Mouse (Mus musculus) lung, postnatal 0 days (tissue): ENCODE data around the gene Jdp2. TPM values are rescaled to one million over a fixed set of nuclear protein-coding genes. Genes with fewer than 3 reads are reported as not detected.

Experiments used
- ATAC-seq: fragments of 200-750 bp; cut with Nextera tagmentation; 2 replicates; pipeline ENCODE4 v1.8.0; 2017; ENCODE audit warnings: moderate library complexity
- DNase-seq: peaks from one replicate; pipeline ENCODE4 v3.0.0-alpha.2; 2016; ENCODE audit warnings: low spot score
- H3K27ac ChIP-seq: fragments of 300-500 bp; sonication (generic); 2 replicates; pipeline ENCODE4 v1.5.1; 2014; ENCODE audit warnings: antibody characterized with exemption, mild to moderate bottlenecking, low read length, mixed read lengths
- H3K27me3 ChIP-seq: fragments of 300-500 bp; sonication (generic); replicated peaks from 2 replicates; pipeline ENCODE4 v1.6.1; 2014; ENCODE audit warnings: low read length, mixed read lengths; ENCODE audit not compliant: insufficient read depth
- H3K36me3 ChIP-seq: fragments of 300-500 bp; sonication (generic); 2 replicates; pipeline ENCODE4 v1.6.1; 2014; ENCODE audit warnings: low read length, mixed read lengths; ENCODE audit not compliant: insufficient read depth
- H3K4me1 ChIP-seq: fragments of 300-500 bp; sonication (generic); 2 replicates; pipeline ENCODE4 v1.6.1; 2014; ENCODE audit warnings: antibody characterized with exemption, low read depth, low read length, mixed read lengths; ENCODE audit not compliant: insufficient read depth
- H3K4me2 ChIP-seq: fragments of 300-500 bp; sonication (generic); replicated peaks from 2 replicates; pipeline ENCODE4 v1.6.1; 2014; ENCODE audit warnings: low read depth, mild to moderate bottlenecking, low read length, moderate library complexity, mixed read lengths
- H3K4me3 ChIP-seq: fragments of 300-500 bp; sonication (generic); 2 replicates; pipeline ENCODE4 v1.5.1; 2014; ENCODE audit warnings: low read depth, low read length
- H3K9ac ChIP-seq: fragments of 300-500 bp; sonication (generic); replicated peaks from 2 replicates; pipeline ENCODE4 v1.6.1; 2014; ENCODE audit warnings: low read depth, mild to moderate bottlenecking
- H3K9me3 ChIP-seq: fragments of 300-500 bp; sonication (generic); 2 replicates; pipeline ENCODE4 v1.6.1; 2016; ENCODE audit warnings: low read length, mixed read lengths
- CTCF ChIP-seq: IDR thresholded peaks from 2 replicates; pipeline ENCODE4 v1.5.1; 2016; ENCODE audit warnings: antibody characterized with exemption, mild to moderate bottlenecking
- EP300 ChIP-seq: IDR thresholded peaks from 2 replicates; pipeline ENCODE4 v1.6.1; 2016; ENCODE audit warnings: antibody characterized with exemption, mild to moderate bottlenecking, control low read depth
- WGBS: fragments of 180-500 bp; shearing (Covaris S2); extraction: QIAGEN DNeasy Blood & Tissue Kit; methylation state at CpG from one replicate; pipeline ENCODE4 v1.1.7; 2014; 5-methylcytosine and 5-hydroxymethylcytosine counted together
- polyA plus RNA-seq: library from polyadenylated mRNA; unstranded; fragments of >200 nt; fragmentation: Nextera tagmentation; extraction: Ambion mirVana; gene quantifications from 2 replicates; pipeline ENCODE4 v1.2.1, GENCODE M21; 2015

Jdp2 gene
- polyA plus RNA-seq: 1.2 and 1.4 TPM in 2 replicates

DNA sequence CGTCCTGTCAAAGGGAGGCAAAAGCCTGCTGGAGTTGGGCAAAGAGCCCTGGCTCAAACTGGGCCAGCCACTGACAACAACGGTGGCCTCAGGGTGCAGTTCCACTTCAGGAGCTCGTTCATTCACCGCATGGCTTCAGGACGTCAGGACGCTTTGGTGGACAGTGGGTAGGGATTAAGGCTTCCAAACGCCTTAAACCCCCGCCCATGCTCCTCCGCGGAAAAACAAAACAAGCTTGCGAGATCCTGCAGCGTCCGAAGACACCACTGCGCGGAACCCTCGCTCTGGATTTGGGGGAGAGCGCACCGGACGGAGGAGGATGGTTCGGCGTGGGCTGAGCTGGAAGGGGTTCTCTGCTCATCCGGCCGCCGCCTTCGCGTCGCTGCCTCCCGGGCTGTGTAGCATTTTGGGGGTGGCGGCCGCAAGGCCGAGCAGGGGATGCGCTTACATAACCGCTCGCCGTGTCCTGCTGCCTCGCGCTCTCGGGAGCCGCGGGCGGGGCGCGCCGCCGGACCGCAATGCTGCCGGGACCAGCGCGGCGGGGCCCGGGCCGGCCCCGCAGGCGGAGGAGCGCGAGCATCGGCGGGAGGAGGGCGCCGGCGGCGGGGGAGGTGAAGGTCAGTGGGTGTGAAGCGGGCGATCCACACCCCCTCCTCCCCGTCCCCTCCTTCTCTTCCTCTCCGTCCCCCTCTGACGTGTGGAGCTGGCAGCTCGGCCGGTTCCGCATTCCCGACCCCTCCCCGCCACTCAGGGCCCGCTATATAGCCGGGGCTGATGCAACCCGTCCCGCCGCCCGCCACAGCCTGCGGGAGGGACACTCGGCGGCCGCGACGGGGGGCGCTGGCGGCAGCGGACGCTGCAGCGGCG lies at the start of gene Jdp2:
Gene Jdp2 (plus strand): TSS at position 417 of the 867 bp plus-strand sequence.
- Histone ChIP-seq H3K4me1 (peaks cover 15% of the 10 kb centered on the region), H3K27ac (peak within 1 kb of the TSS; percentile 96), H3K9ac (peak within 1 kb of the TSS; percentile 96), H3K4me2 (peak within 1 kb of the TSS; percentile 92), H3K27me3 (no peaks in the 10 kb centered on the region), H3K4me3 (peak within 1 kb of the TSS; percentile 93), H3K9me3 (no peaks in the 10 kb centered on the region), H3K36me3 (no peaks in the 10 kb centered on the region)
- DNase-seq (peak; percentile 98), ATAC-seq (peak; percentile 96)
- peak; percentile 26; the same call in 1 of the 2 replicates for TF ChIP-seq EP300
- TF ChIP-seq CTCF: peak; percentile 54
- under 1% methylated on average over 50 of the region's 90 CpGs for WGBS

DNA sequence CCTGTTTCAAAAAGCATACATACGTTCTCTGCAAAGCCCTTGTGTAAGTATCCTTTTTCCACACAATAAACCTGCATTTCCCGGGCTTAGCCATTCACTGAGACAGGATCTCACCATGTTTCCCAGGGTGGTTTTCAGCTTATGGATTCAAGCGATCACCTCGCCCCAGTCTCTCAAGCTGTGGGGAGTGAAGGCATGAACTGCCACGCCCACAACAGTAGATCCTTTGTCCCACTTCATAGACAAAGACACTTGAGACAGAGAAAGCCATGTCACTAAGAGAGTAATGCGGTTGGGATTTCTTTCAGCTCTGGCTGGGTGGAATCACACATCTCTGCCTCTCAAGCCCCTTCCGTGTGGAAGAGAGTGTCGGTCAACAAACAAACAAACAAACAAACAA lies 49.2 kb upstream of the Jdp2 start:
- no peaks in the 10 kb centered on the region for H3K27me3 ChIP-seq
- WGBS: 78% methylated on average over 8 of the region's 8 CpGs
- H3K4me1 ChIP-seq: 0 out of 2 replicates have a peak, but pooled peaks cover 3% of the 10 kb centered on the region
- no peak overlapping the region for H3K4me3 ChIP-seq
- DNase-seq (no peak), ATAC-seq (no peak)
- no peaks in the 10 kb centered on the region for H3K36me3 ChIP-seq
- TF ChIP-seq CTCF (no peak), EP300 (no peak)
- H3K27ac ChIP-seq: no peak overlapping the region
- H3K4me2 ChIP-seq: no peak overlapping the region
- no peak overlapping the region for H3K9ac ChIP-seq
- H3K9me3 ChIP-seq: no peaks in the 10 kb centered on the region

DNA sequence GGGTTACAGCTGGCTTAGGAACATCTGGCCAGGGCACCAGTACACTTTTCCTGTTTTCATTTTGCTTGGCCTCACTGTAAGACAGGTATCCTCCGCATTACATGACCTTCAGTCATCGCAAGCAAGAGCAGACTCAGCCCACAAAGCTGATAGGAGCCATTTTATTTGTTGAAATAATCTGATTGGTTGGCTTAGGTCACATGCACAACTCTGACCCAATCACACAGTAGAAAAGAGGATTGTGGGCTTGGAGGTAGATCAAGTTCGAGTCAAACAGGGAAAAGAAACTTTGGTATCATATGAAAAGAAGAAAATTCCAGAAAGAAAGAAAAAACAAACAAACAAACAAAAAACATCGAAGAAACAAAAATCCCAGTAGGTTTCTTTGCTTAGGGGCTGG lies 48.4 kb upstream of the Jdp2 start:
- no peaks in the 10 kb centered on the region for H3K9me3 ChIP-seq
- WGBS: 87% methylated on average over 4 of the region's 4 CpGs
- DNase-seq (no peak), ATAC-seq (no peak)
- TF ChIP-seq CTCF: no peak
- no peak for TF ChIP-seq EP300
- no peak overlapping the region for H3K9ac ChIP-seq
- no peak overlapping the region for H3K4me3 ChIP-seq
- no peaks in the 10 kb centered on the region for H3K27me3 ChIP-seq
- H3K4me2 ChIP-seq: no peak overlapping the region
- H3K36me3 ChIP-seq: no peaks in the 10 kb centered on the region
- H3K4me1 ChIP-seq: 0 out of 2 replicates have a peak, but pooled peaks cover 3% of the 10 kb centered on the region
- H3K27ac ChIP-seq: no peak overlapping the region

DNA sequence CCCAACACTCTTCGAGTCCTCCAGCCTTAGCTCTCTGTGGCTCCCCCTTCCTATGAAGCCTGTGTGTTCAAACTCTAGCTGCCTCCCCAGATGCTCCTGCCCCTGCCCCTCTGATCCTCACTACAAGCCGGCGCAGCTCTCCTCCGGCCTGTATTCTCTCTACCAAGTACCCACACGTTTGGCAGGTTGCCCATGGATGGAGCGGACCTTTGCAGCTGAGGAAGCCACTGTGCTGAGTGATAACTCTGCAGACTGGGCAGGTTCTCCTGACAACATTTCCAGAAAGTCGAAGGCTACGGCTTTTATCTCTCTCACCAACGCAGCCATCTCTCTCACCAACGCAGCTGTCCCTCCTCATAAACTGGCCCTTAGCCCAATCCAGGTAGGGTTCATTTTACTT lies 39.5 kb upstream of the Jdp2 start:
- Histone ChIP-seq H3K9me3 (no peaks in the 10 kb centered on the region), H3K27ac (no peak overlapping the region), H3K4me2 (no peak overlapping the region), H3K9ac (no peak overlapping the region), H3K27me3 (no peaks in the 10 kb centered on the region), H3K36me3 (no peaks in the 10 kb centered on the region), H3K4me1 (no peaks in the 10 kb centered on the region), H3K4me3 (no peak overlapping the region)
- 58% methylated on average over 10 of the region's 10 CpGs for WGBS
- TF ChIP-seq EP300 (no peak), CTCF (no peak)
- ATAC-seq: no peak
- DNase-seq: peak; percentile 34

DNA sequence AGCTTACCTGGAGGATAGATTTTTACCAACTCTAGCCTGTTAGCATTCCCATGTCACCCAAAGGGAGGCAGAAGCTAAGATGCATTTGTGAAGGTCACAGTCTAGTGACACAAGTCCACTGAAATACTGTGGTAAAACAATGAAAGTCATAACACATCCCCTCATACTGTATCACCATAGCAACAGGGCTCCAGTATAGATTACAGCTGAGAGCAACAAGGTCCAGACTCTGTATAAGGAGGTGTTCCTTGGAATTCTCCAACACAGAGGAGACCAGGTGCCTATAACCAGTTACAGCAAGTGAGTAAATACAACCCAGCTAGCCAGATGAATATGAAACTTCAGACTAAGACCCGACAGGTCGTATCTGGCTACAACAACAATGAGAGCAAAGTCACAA lies 33.4 kb upstream of the Jdp2 start:
- no peak for ATAC-seq
- no peaks in the 10 kb centered on the region for H3K36me3 ChIP-seq
- H3K9ac ChIP-seq: no peak overlapping the region
- 75% methylated on average over 2 of the region's 2 CpGs for WGBS
- peaks cover 5% of the 10 kb centered on the region; the same call in 1 of the 2 replicates for H3K4me1 ChIP-seq
- no peak overlapping the region for H3K4me2 ChIP-seq
- H3K9me3 ChIP-seq: no peaks in the 10 kb centered on the region
- TF ChIP-seq EP300 (no peak), CTCF (no peak)
- DNase-seq: no peak
- H3K27me3 ChIP-seq: no peaks in the 10 kb centered on the region
- H3K27ac ChIP-seq: no peak overlapping the region
- H3K4me3 ChIP-seq: no peak overlapping the region

DNA sequence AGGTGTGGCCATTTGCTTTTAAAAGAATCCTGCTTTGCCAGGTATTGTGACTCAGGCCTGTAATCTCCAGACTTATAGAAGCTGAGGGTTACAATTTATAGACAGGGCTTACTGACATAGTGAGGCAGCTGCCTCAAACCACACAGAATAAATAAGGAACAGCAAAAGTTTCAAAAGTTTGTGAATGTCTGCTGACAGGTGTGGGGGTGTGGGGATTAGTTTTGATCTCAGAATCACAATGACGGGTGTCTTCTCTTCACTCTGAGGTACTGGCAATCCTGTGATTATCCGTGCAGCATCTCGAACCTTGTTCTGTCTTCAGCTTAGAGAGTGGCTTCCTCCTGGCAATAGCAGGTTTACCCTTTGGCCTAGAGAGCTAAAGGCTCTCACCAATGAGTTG lies 30.5 kb upstream of the Jdp2 start:
- ATAC-seq (no peak), DNase-seq (no peak)
- Histone ChIP-seq H3K4me1 (peaks cover 5% of the 10 kb centered on the region; the same call in 1 of the 2 replicates), H3K4me2 (no peak overlapping the region), H3K4me3 (no peak overlapping the region), H3K27me3 (no peaks in the 10 kb centered on the region), H3K27ac (no peak overlapping the region), H3K9ac (no peak overlapping the region), H3K36me3 (no peaks in the 10 kb centered on the region), H3K9me3 (no peaks in the 10 kb centered on the region)
- 86% methylated on average over 3 of the region's 3 CpGs for WGBS
- TF ChIP-seq CTCF (no peak), EP300 (no peak)
